Mouse (Mus musculus) A20 (cell line): ENCODE data around the gene Best3.
A peak's percentile ranks its signal among the peaks of the same experiment; 100 is the strongest.
"Not testable (repeated sequence)": the region's sequence is repeated elsewhere in the genome, so short reads cannot be mapped to it uniquely, and the experiment has no call there.

ENCODE experiments used
- DNase-seq: peaks from one replicate; pipeline ENCODE4 v3.0.0-alpha.2; 2011; ENCODE audit warnings: low read depth, low spot score

Gene Best3

GRCm38 (mm10) chr10:117025776-117026175 lies 39.7 kb downstream of the Best3 start:
- DNase-seq = not testable (repeated sequence)

GRCm38 (mm10) chr10:117026176-117026575 lies 40.1 kb downstream of the Best3 start:
- DNase-seq = no peak

GRCm38 (mm10) chr10:117031160-117031559 lies 45.0 kb downstream of the Best3 start:
- DNase-seq = no peak

GRCm38 (mm10) chr10:117033785-117034184 lies 47.7 kb downstream of the Best3 start:
- DNase-seq = peak; percentile 86

- peak; percentile 50 for DNase-seq
Observed at GRCm38 (mm10) chr10:117040355-117040754, 54.2 kb downstream of the Best3 start.

- DNase-seq = no peak
Observed at GRCm38 (mm10) chr10:117042295-117042694, 56.2 kb downstream of the Best3 start.

GRCm38 (mm10) chr10:117043497-117044166 lies 57.5 kb downstream of the Best3 start:
- peak; percentile 65 for DNase-seq

GRCm38 (mm10) chr10:117045175-117046056 lies 59.3 kb downstream of the Best3 start, which contains the start of gene Lrrc10:
Gene Lrrc10, plus strand, starts transcription at chr10:117045341.
- DNase-seq = no peak

- DNase-seq = no peak
Observed at GRCm38 (mm10) chr10:117049253-117049652, 63.1 kb downstream of the Best3 start.

- DNase-seq = no peak
Observed at GRCm38 (mm10) chr10:117049961-117050597, 64.0 kb downstream of the Best3 start.

GRCm38 (mm10) chr10:117055668-117056067 lies 69.6 kb downstream of the Best3 start:
- no peak for DNase-seq

- no peak for DNase-seq
Observed at GRCm38 (mm10) chr10:117062894-117063253, 76.8 kb downstream of the Best3 start.

- peak; percentile 98 for DNase-seq
Observed at GRCm38 (mm10) chr10:117063254-117064021, 77.3 kb downstream of the Best3 start, which contains the start of gene Cct2. Gene Cct2, minus strand, starts transcription at chr10:117063814.

GRCm38 (mm10) chr10:117064076-117064475 lies 78.0 kb downstream of the Best3 start:
- DNase-seq = peak; percentile 62

GRCm38 (mm10) chr10:117069109-117069508 lies 83.0 kb downstream of the Best3 start:
- peak; percentile 30 for DNase-seq

- DNase-seq = no peak
Observed at GRCm38 (mm10) chr10:117072191-117072888, 86.2 kb downstream of the Best3 start.

- no peak for DNase-seq
Observed at GRCm38 (mm10) chr10:117073176-117073575, 87.1 kb downstream of the Best3 start.
